ENCODE assay signal across 7 mouse cellular contexts in the genomic region with DNA sequence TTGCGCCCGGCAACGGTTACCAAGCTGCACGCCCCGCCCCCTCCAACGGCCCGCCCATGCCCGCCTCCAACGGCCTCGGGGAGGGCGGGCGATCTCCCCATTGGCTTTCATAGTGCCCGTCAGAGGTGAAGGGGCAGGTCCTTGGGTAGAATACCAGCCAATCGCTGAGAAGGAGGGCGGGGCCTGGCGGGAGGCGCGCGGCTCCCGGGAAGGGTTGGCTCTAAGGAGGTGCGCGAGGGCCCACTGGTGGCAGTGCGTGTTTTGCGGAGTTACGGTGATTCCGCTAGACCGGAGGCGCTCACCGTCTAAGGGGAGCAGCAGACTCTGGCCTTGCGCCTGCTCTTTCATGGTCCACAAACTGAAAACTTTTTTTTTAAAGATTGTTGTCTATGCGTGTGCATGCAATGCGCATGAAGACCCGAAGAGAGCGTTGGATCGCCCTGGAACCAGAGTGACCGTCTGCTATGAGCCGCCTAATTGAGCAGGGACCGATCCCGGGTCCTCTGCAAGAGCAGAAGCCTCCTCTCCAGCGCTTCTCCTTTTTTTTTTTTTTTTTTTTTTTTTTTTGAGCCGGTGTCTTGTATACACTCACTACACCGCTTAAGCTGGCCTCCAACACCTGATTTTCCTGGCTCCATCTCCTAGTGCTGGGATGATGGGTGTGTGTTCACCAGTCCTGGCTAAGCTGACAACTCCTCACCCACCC. TPM values are rescaled to one million over a fixed set of nuclear protein-coding genes. Genes with fewer than 3 reads are reported as not detected.
DNase-seq lines count a peak whose midpoint lies in the region; ATAC-seq lines count a peak whose summit lies in the region.

No protein-coding gene starts in this region.

- peaks cover 3% of the 10 kb centered on the region; the same call in 1 of the 2 replicates for H3K27me3 ChIP-seq in embryonic facial prominence, embryonic 11.5 days (ENCODE audit: control insufficient read depth, insufficient read depth, low read length)
- H3K27me3 ChIP-seq in limb, embryonic 11.5 days (ENCODE audit: control insufficient read depth, insufficient read depth, low read length) = peaks cover 15% of the 10 kb centered on the region
- H3K27me3 ChIP-seq in midbrain, embryonic 14.5 days (ENCODE audit: control insufficient read depth, insufficient read depth, low read length) = peaks cover 13% of the 10 kb centered on the region; the same call in 1 of the 2 replicates

- ATAC-seq in embryonic facial prominence, embryonic 11.5 days (replicated peaks; ENCODE audit: insufficient number of reproducible peaks, low FRiP score, low TSS enrichment, low read depth) = peak; percentile 96
- ATAC-seq in limb, embryonic 11.5 days (ENCODE audit: insufficient number of reproducible peaks, low FRiP score, low TSS enrichment, low read depth) = peak; percentile 98
- peak; percentile 99 for ATAC-seq in midbrain, embryonic 14.5 days (ENCODE audit: low FRiP score, low TSS enrichment)

- H3K36me3 ChIP-seq in embryonic facial prominence, embryonic 11.5 days (replicated peaks; ENCODE audit: control insufficient read depth, insufficient read depth, low read depth, low read length) = no peaks in the 10 kb centered on the region
- no peaks in the 10 kb centered on the region for H3K36me3 ChIP-seq in limb, embryonic 11.5 days (ENCODE audit: control insufficient read depth, insufficient read depth, low read length)
- H3K36me3 ChIP-seq in midbrain, embryonic 14.5 days (ENCODE audit: control insufficient read depth, insufficient read depth, low read length) = no peaks in the 10 kb centered on the region

- WGBS in embryonic facial prominence, embryonic 11.5 days = under 1% methylated on average over 40 of the region's 42 CpGs
- WGBS in limb, embryonic 11.5 days = under 1% methylated on average over 42 of the region's 42 CpGs
- under 1% methylated on average over 41 of the region's 42 CpGs for WGBS in midbrain, embryonic 14.5 days

- H3K4me1 ChIP-seq in embryonic facial prominence, embryonic 11.5 days (ENCODE audit: control insufficient read depth, insufficient read depth, low read length) = no peaks in the 10 kb centered on the region
- H3K4me1 ChIP-seq in limb, embryonic 11.5 days (ENCODE audit: control insufficient read depth, insufficient read depth, low read length) = no peaks in the 10 kb centered on the region
- peaks cover 11% of the 10 kb centered on the region; the same call in 1 of the 2 replicates for H3K4me1 ChIP-seq in midbrain, embryonic 14.5 days (ENCODE audit: control insufficient read depth, insufficient read depth, low read length)

- H3K4me2 ChIP-seq in embryonic facial prominence, embryonic 11.5 days (ENCODE audit: low read depth, low read length) = peak overlapping the region; percentile 87
- H3K4me2 ChIP-seq in limb, embryonic 11.5 days (ENCODE audit: low read depth, severe bottlenecking) = peak overlapping the region; percentile 70
- peak overlapping the region; percentile 78 for H3K4me2 ChIP-seq in midbrain, embryonic 14.5 days (ENCODE audit: low read length)

- peak; percentile 99 for DNase-seq in adrenal gland, postnatal 14 days
- peak; percentile 98 for DNase-seq in embryonic facial prominence, embryonic 11.5 days (ENCODE audit: low spot score)
- DNase-seq in heart, adult 11 months = peak; percentile 100
- peak; percentile 98 for DNase-seq in kidney, adult 18-20 months
- peak; percentile 98 for DNase-seq in limb, embryonic 11.5 days (ENCODE audit: low spot score)
- DNase-seq in midbrain, embryonic 14.5 days = peak; percentile 99
- DNase-seq in spleen, adult 18-20 months = peak; percentile 97 to 99

- H3K9ac ChIP-seq in embryonic facial prominence, embryonic 11.5 days (replicated peaks; ENCODE audit: low read length) = peak overlapping the region; percentile 7; the same call in 1 of the 2 replicates
- H3K9ac ChIP-seq in limb, embryonic 11.5 days (ENCODE audit: low read length) = peak overlapping the region; percentile 57; the same call in 1 of the 2 replicates
- no peak overlapping the region for H3K9ac ChIP-seq in midbrain, embryonic 14.5 days (replicated peaks; ENCODE audit: low read length)

- H3K27ac ChIP-seq in embryonic facial prominence, embryonic 11.5 days (replicated peaks; ENCODE audit: low read depth, low read length) = no peak overlapping the region
- no peak overlapping the region for H3K27ac ChIP-seq in limb, embryonic 11.5 days (replicated peaks; ENCODE audit: low read depth, low read length)
- no peak overlapping the region for H3K27ac ChIP-seq in midbrain, embryonic 14.5 days (replicated peaks; ENCODE audit: low read depth, low read length)

- H3K9me3 ChIP-seq in embryonic facial prominence, embryonic 11.5 days (replicated peaks; ENCODE audit: control insufficient read depth, low read length) = no peaks in the 10 kb centered on the region
- H3K9me3 ChIP-seq in limb, embryonic 11.5 days (ENCODE audit: control insufficient read depth, low read length) = no peaks in the 10 kb centered on the region
- no peaks in the 10 kb centered on the region for H3K9me3 ChIP-seq in midbrain, embryonic 14.5 days (ENCODE audit: control insufficient read depth, low read length)

- peak overlapping the region; percentile 62 for H3K4me3 ChIP-seq in embryonic facial prominence, embryonic 11.5 days (ENCODE audit: low read depth, low read length)
- H3K4me3 ChIP-seq in limb, embryonic 11.5 days (ENCODE audit: low read depth, low read length) = peak overlapping the region; percentile 60
- peak overlapping the region; percentile 58 for H3K4me3 ChIP-seq in midbrain, embryonic 14.5 days (replicated peaks; ENCODE audit: low read depth, low read length)

RNA-seq across cellular contexts. Expression of a gene that starts 0.5 kb away (rescaled TPM):
- 5.9 and 6.0 TPM in 2 replicates for total RNA-seq in adrenal gland, postnatal 14 days (2021)
- polyA plus RNA-seq in embryonic facial prominence, embryonic 11.5 days (2014; fragmentation: Nextera tagmentation; extraction: Ambion mirVana) = 2.3 and 2.4 TPM in 2 replicates
- polyA plus RNA-seq in limb, embryonic 11.5 days (2014; fragmentation: Nextera tagmentation; extraction: Ambion mirVana) = 2.7 and 2.9 TPM in 2 replicates
- 2.2 and 4.1 TPM in 2 replicates for polyA plus RNA-seq in midbrain, embryonic 14.5 days (2014; fragmentation: Nextera tagmentation; extraction: Ambion mirVana)

RNA-seq across cellular contexts. Expression of a gene that starts 43.0 kb away (rescaled TPM):
- total RNA-seq in adrenal gland, postnatal 14 days (2021) = 0.44 and 0.64 TPM in 2 replicates
- not detected in 2 replicates for polyA plus RNA-seq in embryonic facial prominence, embryonic 11.5 days (2014; fragmentation: Nextera tagmentation; extraction: Ambion mirVana)
- polyA plus RNA-seq in limb, embryonic 11.5 days (2014; fragmentation: Nextera tagmentation; extraction: Ambion mirVana) = not detected in 2 replicates
- not detected in 2 replicates for polyA plus RNA-seq in midbrain, embryonic 14.5 days (2014; fragmentation: Nextera tagmentation; extraction: Ambion mirVana)

RNA-seq across cellular contexts. Expression of a gene that starts 44.0 kb away (rescaled TPM):
- 7.2 and 7.3 TPM in 2 replicates for total RNA-seq in adrenal gland, postnatal 14 days (2021)
- polyA plus RNA-seq in embryonic facial prominence, embryonic 11.5 days (2014; fragmentation: Nextera tagmentation; extraction: Ambion mirVana) = 0.13 and 0.22 TPM in 2 replicates
- polyA plus RNA-seq in limb, embryonic 11.5 days (2014; fragmentation: Nextera tagmentation; extraction: Ambion mirVana) = 0.40 and 0.50 TPM in 2 replicates
- polyA plus RNA-seq in midbrain, embryonic 14.5 days (2014; fragmentation: Nextera tagmentation; extraction: Ambion mirVana) = 0.18 and 0.36 TPM in 2 replicates
